Mouse (Mus musculus) retina, postnatal 7 days (tissue): ENCODE measurements around the gene Jmjd1c.

Experiments
- DNase-seq: peaks from one replicate; pipeline ENCODE4 v3.0.0-alpha.2; 2012; ENCODE audit warnings: low read depth, low spot score

The Jmjd1c gene

GRCm38 (mm10) chr10:67071884-67072283 lies 24.0 kb upstream of the Jmjd1c start:
- DNase-seq, result no peak

- no peak for DNase-seq
These were observed 23.3 kb upstream of the Jmjd1c start for GRCm38 (mm10) chr10:67072600-67072999.

DNA sequence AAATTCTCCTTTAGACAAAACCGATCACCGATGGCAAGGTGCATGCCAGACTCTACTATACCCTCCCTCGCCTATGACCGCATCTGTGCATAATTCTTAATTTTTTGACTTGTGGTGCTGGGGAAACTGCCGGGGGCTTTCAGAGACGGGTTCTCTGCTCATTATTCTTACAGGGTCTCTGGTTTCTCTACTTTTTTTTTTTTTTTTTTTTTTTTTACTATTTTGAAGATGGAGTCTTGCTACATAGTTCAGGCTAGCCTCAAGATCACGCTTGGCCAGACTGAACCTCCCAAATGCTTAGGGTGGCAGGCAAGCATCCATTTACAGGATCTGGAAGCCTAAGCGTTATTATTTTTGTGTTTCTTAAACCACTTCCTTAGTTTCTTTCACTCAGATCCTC lies 22.3 kb upstream of the Jmjd1c start:
- DNase-seq, result no peak

- no peak for DNase-seq
These were observed 19.7 kb upstream of the Jmjd1c start for GRCm38 (mm10) chr10:67075931-67076878.

- DNase-seq, result no peak
These were observed 16.9 kb upstream of the Jmjd1c start for GRCm38 (mm10) chr10:67079030-67079429.

GRCm38 (mm10) chr10:67081206-67082007 lies 14.5 kb upstream of the Jmjd1c start:
- DNase-seq, result no peak

- no peak for DNase-seq
These were observed 13.4 kb upstream of the Jmjd1c start for GRCm38 (mm10) chr10:67082531-67082930.

- no peak for DNase-seq
These were observed 12.3 kb upstream of the Jmjd1c start for GRCm38 (mm10) chr10:67083446-67084166.

DNA sequence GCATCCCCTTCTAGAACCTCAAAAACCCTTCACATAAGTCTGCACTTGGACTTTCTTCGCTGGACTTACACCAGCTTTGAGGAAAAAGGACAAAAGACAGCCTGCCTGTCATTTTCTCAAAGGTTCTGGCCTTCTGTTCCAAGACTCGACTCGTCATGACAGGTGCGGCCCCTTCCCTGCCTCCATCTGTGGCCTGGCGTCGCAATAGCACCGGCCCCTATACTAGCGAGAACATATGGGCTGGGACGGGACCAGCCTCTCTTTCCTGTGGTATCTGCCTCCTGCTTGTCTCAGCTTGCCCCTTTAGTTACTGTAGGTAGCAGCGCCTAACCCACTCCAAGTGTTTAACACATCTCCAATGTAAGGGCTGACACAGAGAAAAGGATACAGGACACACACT lies 10.8 kb upstream of the Jmjd1c start:
- no peak for DNase-seq

GRCm38 (mm10) chr10:67085916-67086315 lies 10.0 kb upstream of the Jmjd1c start:
- no peak for DNase-seq

DNA sequence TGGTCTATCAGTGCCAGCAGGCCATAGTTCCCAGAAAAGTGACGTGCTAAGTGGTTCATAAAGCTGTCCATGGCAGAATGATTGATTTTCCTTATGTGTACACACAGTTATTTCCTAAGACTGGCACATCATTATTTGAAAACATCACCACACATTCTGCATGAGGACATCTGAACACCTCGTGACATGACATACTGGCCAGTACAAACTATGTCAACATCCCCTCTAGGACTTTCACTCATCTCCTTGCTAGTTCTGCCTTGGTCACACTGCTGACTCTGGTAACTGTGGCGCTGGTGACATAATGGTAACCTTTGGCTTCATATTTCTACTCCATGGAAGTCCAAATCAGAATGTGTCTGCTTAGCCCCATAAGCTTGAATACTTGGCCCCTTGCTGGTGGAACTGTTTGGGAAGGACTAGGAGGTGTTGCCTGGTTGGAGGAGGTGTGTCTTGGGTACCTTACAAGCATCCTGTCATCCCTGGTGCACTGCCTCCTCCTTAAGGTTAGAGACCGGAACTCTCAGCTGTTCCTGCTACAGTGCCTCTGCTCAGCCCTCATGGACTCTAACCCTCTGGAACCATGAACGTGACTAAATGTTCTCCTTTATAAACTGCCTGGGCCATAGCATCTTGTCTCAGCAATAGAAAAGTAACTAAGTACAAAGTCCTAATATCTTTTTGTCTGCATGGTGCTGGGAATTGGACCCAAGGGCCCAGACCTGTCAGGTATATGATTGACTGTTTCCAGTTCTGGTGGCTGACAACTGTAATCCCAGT lies 8.3 kb upstream of the Jmjd1c start:
- DNase-seq, result no peak

DNA sequence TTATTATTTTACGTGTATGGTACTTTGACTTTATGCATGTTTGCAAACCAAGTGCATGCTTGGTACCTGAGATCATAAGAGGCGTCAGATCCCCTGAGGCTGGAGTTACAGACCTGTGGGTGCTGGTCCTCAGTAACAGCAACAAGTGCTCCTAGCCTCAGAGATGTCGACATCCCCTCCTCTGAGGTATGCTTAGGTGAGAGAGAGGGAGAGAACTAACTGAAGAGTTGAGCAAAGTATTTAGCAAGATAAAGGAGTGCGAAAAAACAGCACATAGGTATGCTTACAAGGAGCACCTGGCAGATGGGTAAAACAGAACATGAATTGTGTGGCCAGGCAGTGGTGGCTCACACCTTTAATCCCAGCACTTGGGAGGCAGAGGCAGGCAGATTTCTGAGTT lies 5.3 kb upstream of the Jmjd1c start:
- DNase-seq, result no peak

- DNase-seq, result no peak
These were observed 1.0 kb upstream of the Jmjd1c start for GRCm38 (mm10) chr10:67094922-67095321.

- DNase-seq, result peak; percentile 57
These were observed 904 bp downstream of the Jmjd1c start, which contains the start of gene Reep3 for GRCm38 (mm10) chr10:67096621-67097436. TSS of gene Reep3 (minus strand) at chr10:67096945.

DNA sequence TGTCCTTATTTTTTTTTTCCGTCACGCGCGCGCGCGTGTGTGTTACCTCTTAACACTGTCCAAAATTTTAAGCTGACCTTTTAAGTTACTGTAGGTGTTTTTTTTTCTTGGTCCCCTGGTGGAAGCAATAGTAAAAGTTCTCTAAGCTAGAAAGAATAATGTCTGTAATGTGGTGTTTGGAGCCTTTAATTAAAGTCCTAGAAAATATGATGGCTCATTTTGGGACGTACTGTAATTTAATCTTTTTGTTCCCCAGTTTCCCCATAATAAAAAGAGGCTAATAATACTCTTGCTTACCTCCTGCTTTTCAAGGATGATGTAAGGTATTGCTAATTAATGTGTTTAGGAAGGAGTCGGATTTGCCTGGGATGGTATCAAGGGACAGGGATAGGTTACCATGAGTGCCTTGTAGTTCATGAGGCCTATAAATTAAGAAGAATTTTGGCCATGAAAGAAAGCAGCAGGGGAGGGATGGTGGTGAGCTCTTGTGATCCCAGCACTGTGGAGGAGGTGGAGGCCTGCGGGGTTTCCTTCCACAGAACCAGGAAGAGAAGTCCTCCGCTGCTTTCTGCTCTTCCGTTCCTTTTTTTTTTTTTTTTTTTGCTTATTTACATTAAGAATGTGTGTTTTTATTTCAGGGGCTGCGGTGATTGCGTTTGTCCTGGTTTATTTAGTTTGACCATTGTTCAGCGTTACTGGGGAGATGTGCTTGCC lies 1.7 kb downstream of the Jmjd1c start:
- DNase-seq, result no peak

GRCm38 (mm10) chr10:67098408-67099050 lies 2.6 kb downstream of the Jmjd1c start:
- no peak for DNase-seq

DNA sequence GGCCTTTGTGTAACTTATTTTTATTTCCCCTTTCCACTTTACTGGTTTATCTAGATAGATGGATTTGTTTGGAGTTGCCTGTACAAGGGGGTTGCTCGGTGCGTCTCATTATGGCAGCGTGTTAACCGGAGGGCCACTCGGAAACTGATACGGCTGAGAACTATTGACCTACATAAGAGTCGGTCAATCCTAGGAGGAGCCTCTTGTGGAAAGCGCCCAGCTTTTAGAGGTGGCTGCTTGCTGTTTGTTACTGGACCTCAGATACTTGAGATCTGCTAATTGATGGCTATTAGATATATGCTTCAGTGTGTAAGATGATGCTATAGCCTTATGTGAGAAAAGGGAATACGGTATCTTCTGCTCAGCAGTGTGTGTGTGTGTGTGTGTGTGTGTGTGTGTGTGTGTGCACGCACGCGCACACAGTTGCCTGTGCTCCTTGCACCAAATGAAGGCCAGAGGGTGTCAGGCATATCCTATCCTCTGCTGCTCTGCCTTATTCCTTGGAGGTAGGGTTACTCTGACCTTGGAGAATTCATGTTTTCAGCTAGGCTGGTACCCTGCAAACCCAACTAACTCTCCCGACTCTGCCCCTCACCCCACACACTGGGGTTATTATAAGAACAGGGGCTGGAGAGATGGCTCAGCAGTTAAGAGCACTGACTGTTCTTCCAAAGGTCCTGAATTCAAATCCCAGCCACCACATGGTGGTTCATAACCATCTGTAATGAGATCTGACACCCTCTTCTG lies 3.4 kb downstream of the Jmjd1c start:
- DNase-seq, result no peak

- no peak for DNase-seq
These were observed 4.2 kb downstream of the Jmjd1c start for GRCm38 (mm10) chr10:67100011-67100661.
